Mouse (Mus musculus) kidney, postnatal 14 days (tissue): ENCODE data around the gene Nfib.
A peak's percentile ranks its signal among the peaks of the same experiment; 100 is the strongest.

Experiments
- DNase-seq: peaks from one replicate; pipeline ENCODE4 v3.0.0; 2022; ENCODE audit warnings: mixed read lengths

Nfib gene

GRCm38 (mm10) chr4:82408463-82409404 is 296.8 kb downstream of the Nfib start:
- DNase-seq = peak; percentile 25

- no peak for DNase-seq
Observed at GRCm38 (mm10) chr4:82406511-82406910, 299.0 kb downstream of the Nfib start.

DNA sequence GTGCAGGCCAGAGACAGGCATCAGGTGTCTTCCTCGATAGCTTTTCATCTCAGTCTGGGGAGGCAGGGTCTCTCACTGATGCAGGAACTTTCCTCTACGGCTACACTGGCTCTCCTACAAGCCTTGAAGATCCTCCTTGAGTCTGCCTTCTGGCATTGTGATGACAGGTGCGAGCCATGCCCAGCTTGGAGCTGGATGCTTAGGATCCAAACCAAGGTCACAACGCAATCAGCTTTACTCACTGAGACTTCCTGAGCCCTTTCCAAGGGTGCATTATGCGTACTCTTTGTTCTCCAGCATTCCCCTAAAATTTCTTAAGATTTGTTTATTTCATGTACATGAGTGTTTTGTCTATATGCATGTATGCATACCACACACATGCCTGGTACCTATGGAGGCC is 299.8 kb downstream of the Nfib start:
- no peak for DNase-seq

DNA sequence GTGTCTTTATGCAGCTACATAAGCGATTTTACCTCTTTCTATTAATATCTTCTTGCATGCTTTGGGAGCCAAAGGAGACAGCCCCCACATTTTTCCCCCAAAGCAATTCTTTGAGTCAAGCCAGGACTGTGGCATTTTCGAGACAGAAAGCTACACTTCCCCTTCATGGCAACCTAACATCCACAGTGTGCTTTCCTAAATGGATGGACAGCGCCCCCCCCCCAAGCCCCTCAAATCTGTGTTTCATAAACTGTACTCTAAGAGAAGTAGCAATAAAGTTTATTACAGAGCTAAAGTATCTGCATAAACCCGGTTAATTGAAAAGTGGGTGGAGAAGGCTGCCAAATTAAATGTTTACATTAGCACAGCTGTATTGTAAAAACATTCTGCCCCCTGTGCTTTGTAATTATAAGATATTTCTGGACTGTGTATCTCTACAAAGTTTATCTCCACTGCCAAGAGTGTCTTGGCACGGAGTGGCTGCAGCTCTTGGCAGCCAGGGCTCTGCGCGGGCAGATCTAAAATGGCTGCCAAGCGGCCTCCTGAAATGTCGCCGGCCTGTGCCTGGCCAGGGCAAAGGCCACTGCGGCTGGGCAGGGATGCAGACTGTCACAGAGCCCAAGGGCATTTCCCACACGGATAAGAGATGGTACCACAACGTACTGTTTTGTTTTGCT is 301.4 kb downstream of the Nfib start:
- DNase-seq = peak; percentile 46

DNA sequence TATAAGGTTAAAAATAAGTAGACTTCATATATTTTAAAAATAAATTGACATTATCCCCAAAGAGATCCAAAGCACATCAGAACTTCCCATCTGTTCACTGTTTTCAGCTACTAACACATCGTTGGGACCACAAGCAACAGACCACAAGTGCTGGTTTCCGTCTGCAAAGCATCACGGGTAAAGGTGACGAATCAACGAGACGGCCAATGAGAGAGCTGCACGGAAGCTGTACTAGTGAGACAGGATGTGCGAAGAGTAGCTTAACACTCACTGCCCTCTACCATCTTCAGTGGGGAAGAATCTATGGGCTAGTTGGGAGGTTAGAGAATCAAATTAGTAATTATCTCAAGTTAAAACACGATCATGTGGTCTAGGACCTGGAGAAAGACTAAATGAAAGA is 302.9 kb downstream of the Nfib start:
- DNase-seq = no peak

GRCm38 (mm10) chr4:82401450-82402061 is 304.0 kb downstream of the Nfib start:
- DNase-seq = no peak

DNA sequence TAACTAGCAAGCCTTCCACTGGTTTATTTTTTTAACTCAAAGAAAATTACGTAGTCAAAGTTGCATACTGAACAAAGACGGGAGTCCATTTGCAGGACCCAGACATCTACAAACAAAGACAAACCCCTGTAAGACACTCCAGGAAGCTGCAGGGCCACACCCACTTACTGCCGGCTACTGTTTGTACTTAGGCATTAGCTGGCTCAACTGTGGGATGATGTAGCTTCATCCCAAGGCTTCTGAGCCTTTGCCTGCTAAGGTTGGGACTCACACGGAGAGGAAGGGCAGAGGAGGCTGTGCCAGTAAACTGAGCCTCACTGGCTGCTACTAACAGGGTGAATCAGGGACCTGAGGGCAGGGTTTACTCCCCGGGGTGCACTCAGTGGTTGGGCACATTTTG is 305.0 kb downstream of the Nfib start:
- peak; percentile 55 for DNase-seq

- peak; percentile 76 for DNase-seq
Observed at GRCm38 (mm10) chr4:82399406-82400380, 305.9 kb downstream of the Nfib start.

- DNase-seq = no peak
Observed at GRCm38 (mm10) chr4:82398282-82398681, 307.3 kb downstream of the Nfib start.

DNA sequence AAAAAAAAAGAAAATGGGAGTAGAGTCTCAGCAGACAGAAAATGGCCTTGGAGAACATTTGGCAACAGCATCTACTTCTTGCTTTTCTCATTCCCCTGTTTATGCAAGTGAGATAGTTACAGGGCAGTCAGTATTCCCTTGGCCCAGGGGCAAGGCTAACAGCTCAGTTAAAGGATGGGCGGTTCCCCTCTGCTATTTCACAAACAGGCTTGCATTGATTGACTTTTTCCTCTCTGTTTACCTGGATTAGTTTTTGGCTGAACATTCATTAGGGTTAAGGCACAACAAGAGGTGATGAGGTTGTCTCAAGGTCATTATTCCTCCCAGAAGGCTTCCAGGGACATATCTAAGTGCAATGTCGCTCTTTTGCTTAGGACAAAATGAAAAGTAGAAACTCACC is 308.7 kb downstream of the Nfib start:
- no peak for DNase-seq

GRCm38 (mm10) chr4:82396003-82396402 is 309.5 kb downstream of the Nfib start:
- DNase-seq = no peak

DNA sequence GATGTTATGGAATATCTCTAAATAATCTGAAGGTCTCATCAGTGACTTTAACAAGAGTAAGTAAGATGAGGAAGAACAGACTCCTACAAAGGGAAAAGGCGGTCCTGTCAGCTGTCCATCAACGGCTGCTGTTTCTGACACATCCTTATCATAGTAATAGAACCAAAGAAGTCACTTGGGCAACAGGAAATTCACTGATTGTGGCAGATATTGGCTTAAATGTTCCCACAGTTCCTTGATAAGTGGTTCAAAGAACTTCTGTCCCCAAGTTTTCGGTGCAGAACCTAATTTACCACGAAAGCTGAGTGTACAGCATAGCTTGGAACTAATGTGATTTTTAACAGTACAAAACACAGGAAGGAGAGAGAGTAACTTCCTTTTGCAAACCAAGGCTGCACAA is 311.2 kb downstream of the Nfib start:
- no peak for DNase-seq

DNA sequence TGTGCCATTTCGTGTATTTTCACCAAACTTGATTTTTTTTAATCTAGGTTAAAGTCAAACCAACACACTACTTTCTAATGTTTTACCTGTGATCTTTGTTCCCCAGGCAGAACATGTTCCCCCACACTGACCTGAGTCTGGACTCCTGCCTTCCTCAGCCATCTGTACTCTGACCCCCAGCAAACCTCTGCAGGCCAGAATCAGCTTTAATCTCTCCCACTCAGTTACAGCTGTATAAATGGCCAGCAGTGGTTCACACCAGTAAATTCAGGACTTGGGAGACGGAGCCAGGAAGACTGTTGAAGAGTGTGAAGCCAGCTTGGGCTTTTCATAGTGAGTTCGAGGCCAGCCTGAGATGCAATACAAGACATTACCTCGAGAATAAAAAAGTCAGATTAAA is 312.5 kb downstream of the Nfib start:
- DNase-seq = peak; percentile 76

DNA sequence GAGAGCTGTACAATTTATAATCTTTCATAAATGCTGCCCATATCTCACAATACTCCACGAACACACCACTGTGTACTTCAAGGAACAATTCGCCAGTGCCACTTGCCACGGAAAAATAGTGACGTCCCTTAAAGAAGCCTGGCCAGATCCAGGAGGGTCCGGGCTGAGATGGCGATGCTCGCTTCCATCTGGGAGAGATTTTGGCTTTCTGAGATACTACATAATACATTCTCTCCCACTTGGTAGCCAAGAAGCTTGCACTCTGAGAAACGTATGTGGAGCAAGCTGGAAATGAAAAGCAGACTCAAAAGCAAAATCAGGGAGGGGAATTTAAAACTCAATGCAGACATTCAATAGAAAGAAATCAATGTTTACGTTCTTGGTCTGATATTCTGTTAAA is 313.1 kb downstream of the Nfib start:
- no peak for DNase-seq

DNA sequence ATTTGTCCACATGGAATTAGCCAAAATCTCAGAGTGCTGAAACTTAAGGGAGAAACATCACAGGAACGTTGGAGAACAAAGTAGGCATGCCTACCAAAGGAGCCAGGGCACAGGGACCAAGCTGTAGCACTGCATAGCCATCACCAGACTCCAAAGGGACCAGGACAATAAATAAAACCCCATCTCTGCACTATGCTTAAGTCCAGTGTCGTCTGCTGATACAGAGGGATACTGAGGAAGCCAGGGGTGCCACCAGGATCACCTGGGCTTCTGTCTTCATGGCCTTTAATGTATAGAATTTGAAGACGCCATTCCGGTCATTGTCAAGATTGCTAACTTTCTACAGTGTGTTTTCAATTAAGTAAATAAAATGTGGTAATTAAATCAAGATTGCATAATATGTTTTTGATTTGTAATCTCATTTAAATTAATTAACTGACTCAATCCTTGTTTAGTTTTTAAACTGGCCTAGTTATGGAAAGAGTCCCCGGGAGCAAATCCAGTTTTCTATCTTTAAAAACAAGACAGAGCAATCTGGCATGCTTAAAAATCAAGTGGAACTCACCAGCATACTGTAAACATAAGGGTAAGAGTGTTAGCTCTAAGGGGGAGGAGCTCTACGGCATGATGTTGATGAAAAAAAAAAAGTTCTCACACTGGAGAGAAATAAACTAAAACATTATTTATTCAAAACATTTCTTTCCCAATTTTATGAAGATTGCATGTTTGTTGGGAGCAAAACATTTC is 313.7 kb downstream of the Nfib start:
- DNase-seq = no peak

GRCm38 (mm10) chr4:82390545-82390944 is 315.0 kb downstream of the Nfib start:
- no peak for DNase-seq

GRCm38 (mm10) chr4:82389876-82390275 is 315.7 kb downstream of the Nfib start:
- no peak for DNase-seq

DNA sequence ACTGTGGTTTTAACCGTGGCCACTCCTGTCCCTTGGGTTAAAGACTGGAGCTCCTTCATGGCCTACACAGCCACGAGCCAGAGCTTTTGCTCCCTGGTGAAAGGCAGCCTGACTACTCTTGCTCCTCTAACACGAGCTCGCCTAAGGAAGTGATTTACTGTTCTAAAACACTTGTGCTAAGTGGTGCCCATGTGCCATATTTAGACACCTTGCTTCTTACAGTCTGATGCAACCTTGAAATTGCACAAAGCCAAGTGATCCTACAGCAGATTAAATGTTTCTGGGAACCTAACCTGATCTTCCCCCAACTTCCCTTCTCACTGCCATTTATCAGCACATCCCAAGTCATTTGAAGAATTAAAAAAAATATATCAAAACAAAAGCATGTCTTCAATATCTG is 317.9 kb downstream of the Nfib start:
- no peak for DNase-seq

DNA sequence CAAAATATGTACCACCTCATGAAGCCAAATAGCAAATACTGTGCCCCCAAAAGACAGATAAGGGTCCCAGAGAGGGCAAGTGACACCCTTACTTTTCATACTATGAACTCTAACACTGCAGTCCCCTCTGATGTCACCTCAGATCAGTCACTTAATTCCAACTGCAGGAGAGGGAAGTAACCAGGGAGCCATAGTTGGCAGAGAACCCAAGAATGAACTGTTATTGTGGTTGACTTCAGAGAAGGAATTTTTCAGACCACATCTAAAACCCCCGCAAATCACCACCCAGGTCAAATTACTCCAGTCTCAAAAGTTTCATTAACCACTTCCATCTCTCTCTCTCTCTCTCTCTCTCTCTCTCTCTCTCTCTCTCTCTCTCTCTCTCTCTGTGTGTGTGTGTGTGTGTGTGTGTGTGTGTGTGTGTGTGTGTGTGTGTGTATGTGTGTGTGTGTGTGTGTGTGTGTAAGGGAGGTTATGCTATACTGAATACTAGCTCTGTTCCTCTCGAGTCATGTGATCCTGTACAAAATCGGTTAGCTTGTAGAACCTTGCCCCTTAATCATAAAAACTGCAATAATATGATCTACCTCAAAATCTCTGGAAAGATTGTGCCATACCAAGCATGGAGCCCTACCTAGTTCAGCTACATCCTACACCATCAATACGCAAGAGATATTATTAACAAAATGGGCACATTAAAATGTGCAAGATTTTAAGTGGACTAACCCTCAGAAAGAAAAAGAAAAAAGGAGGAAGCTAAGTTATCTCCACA is 319.1 kb downstream of the Nfib start:
- DNase-seq = no peak

GRCm38 (mm10) chr4:82385638-82386037 is 319.9 kb downstream of the Nfib start:
- DNase-seq = no peak
